8 mouse cellular contexts compared by ENCODE assay signal in the genomic region with DNA sequence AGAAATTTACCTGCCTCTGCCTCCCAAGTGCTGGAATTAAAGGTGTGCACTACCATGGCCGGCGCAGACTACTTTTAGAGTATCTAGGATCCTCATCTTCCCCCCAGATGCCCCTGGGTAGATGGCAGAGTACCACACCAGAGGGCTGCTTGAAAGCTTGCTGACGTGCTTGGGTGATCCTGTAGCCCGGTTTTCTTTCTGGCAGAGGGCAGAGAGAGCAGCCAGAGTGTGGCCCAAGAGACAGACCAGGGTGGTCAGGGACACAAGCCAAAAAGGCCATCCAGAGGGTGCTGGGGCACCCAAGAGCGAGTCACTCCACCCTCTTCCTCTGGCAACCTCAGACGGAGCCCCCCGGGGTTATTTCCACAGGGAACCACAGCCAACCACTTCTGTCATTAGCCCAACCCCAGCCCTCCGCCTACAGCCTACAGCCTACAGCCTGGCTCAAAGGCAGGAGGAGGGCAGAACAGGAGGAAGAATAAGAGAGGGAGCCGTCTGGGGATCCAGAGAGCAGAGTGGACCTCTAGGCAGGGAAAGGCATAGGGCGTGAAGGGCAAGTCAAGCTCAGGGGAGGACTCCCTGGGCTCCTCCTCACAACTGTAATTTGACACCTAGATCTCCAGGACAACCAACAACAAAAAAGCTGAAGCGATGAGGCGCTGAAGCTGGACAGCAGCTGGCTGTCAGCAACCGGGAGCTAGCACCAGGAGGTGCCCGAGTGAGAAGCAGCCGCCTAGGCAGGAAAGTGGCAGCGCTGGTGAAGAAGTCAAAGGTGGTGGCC. TPM values are rescaled to one million over a fixed set of nuclear protein-coding genes. Genes with fewer than 3 reads are reported as not detected.
DNase-seq lines count a peak whose midpoint lies in the region; ATAC-seq and TF ChIP-seq lines count a peak whose summit lies in the region.

A gene (plus strand): TSS at position 481 of the 781 bp plus-strand sequence.

- no peak within 1 kb of the TSS for H3K9ac ChIP-seq in lung, postnatal 0 days (replicated peaks; ENCODE audit: low read depth)

- WGBS in kidney, adult 2 months, result 22% methylated on average over 16 of the region's 16 CpGs
- WGBS in lung, postnatal 0 days, result 30% methylated on average over 16 of the region's 16 CpGs

- peak; percentile 73 for ATAC-seq in lung, postnatal 0 days

- H3K79me3 ChIP-seq in C2C12 (ENCODE audit: low read depth), result no peaks in the 10 kb centered on the region

- H3K9me3 ChIP-seq in lung, postnatal 0 days (ENCODE audit: low read length), result no peaks in the 10 kb centered on the region

- no peak within 1 kb of the TSS for H3K4me3 ChIP-seq in C2C12 (ENCODE audit: insufficient read depth, poor library complexity, severe bottlenecking)
- H3K4me3 ChIP-seq in kidney, adult 2 months (ENCODE audit: insufficient read depth, low read depth, low read length), result peak within 1 kb of the TSS; percentile 57
- H3K4me3 ChIP-seq in lung, postnatal 0 days (ENCODE audit: low read depth, low read length), result peak within 1 kb of the TSS; percentile 14

- no peaks in the 10 kb centered on the region for H3K79me2 ChIP-seq in C2C12 (ENCODE audit: control insufficient read depth, insufficient read depth)

- H3K36me3 ChIP-seq in C2C12 (ENCODE audit: control insufficient read depth, insufficient read depth), result no peaks in the 10 kb centered on the region
- H3K36me3 ChIP-seq in kidney, adult 2 months (ENCODE audit: control insufficient read depth, insufficient read depth, low read length), result no peaks in the 10 kb centered on the region
- peaks cover 4% of the 10 kb centered on the region; the same call in 1 of the 2 replicates for H3K36me3 ChIP-seq in lung, postnatal 0 days (ENCODE audit: insufficient read depth, low read length)

- no peaks in the 10 kb centered on the region for H3K27me3 ChIP-seq in C2C12 (ENCODE audit: control insufficient read depth, insufficient read depth, insufficient read length)
- no peaks in the 10 kb centered on the region for H3K27me3 ChIP-seq in kidney, adult 2 months (replicated peaks; ENCODE audit: control insufficient read depth, insufficient read depth, low read length)
- no peaks in the 10 kb centered on the region for H3K27me3 ChIP-seq in lung, postnatal 0 days (replicated peaks; ENCODE audit: insufficient read depth, low read length)

- H3ac ChIP-seq in C2C12 (ENCODE audit: control insufficient read depth, insufficient read length, low read depth), result peak within 1 kb of the TSS; percentile 22

- peak; percentile 67 for TF ChIP-seq POLR2A in kidney, adult 2 months (IDR thresholded peaks at IDR 0.05; ENCODE audit: low read depth, low read length)

- H3K27ac ChIP-seq in kidney, adult 2 months (ENCODE audit: insufficient read depth, low read depth, low read length), result peak within 1 kb of the TSS; percentile 98
- H3K27ac ChIP-seq in lung, postnatal 0 days (ENCODE audit: low read length), result peak within 1 kb of the TSS; percentile 70

- peak within 1 kb of the TSS; percentile 12 for H3K4me2 ChIP-seq in lung, postnatal 0 days (replicated peaks; ENCODE audit: low read depth, low read length)

- peaks cover 37% of the 10 kb centered on the region for H3K4me1 ChIP-seq in kidney, adult 2 months (ENCODE audit: control insufficient read depth, insufficient read depth, low read length)
- peaks cover 37% of the 10 kb centered on the region for H3K4me1 ChIP-seq in lung, postnatal 0 days (ENCODE audit: insufficient read depth, low read depth, low read length)

- DNase-seq in adipocyte (ENCODE audit: low spot score), result peak; percentile 94
- DNase-seq in heart, adult 18-20 months, result peak; percentile 67 to 87
- peak; percentile 92 for DNase-seq in kidney, adult 2 months
- peak; percentile 94 for DNase-seq in lung, postnatal 0 days (ENCODE audit: low spot score)
- peak; percentile 43 to 48 for DNase-seq in spleen, postnatal 36 days (ENCODE audit: low spot score in 2 of 2)
- DNase-seq in layer of hippocampus, postnatal 14 days (ENCODE audit: low spot score in 2 of 2), result no peak
- no peak for DNase-seq in B cell, adult 2 months

- TF ChIP-seq EP300 in lung, postnatal 0 days (IDR thresholded peaks at IDR 0.05), result no peak

- no peak for TF ChIP-seq CTCF in C2C12 (IDR thresholded peaks at IDR 0.05; ENCODE audit: control insufficient read depth, insufficient read depth, insufficient read length)
- no peak for TF ChIP-seq CTCF in kidney, adult 2 months (conservative IDR thresholded peaks at IDR 0.05; ENCODE audit: insufficient read depth, insufficient read length, low read depth, low read length)
- TF ChIP-seq CTCF in lung, postnatal 0 days (IDR thresholded peaks at IDR 0.05), result peak; percentile 31

TF ChIP-seq in C2C12, 6 proteins besides CTCF, POLR2A, EP300 and RAD21:
- no peak for TF ChIP-seq MYOG (IDR thresholded peaks at IDR 0.05; ENCODE audit: control insufficient read depth, extremely low read depth, insufficient read length)
- TF ChIP-seq MAX (IDR thresholded peaks at IDR 0.05), result no peak
- TF ChIP-seq USF1 (IDR thresholded peaks at IDR 0.05; ENCODE audit: low read depth), result no peak
- no peak for TF ChIP-seq CEBPB (IDR thresholded peaks at IDR 0.05; ENCODE audit: low read depth)
- TF ChIP-seq FOSL1 (IDR thresholded peaks at IDR 0.05; ENCODE audit: insufficient read depth, low read length, poor library complexity, severe bottlenecking), result no peak
- peak; percentile 78 for TF ChIP-seq MYOD1 (IDR thresholded peaks at IDR 0.05; ENCODE audit: control insufficient read depth, insufficient read length, low read depth)

RNA-seq across cellular contexts. Expression of the gene that starts here (rescaled TPM):
- 0.53 TPM for polyA plus RNA-seq in C2C12 (2012; fragmentation: generic; extraction: Trizol)
- total RNA-seq in heart, adult 18-20 months (2021), result 1 to 10 TPM; 8.2 to 8.8 TPM
- 26.1 and 26.7 TPM in 2 replicates for polyA plus RNA-seq in kidney, adult 2 months (2012; rRNA removed)
- 25.8 and 27.6 TPM in 2 replicates for polyA plus RNA-seq in lung, postnatal 0 days (2015; fragmentation: Nextera tagmentation; extraction: Ambion mirVana)
- total RNA-seq in layer of hippocampus, postnatal 14 days (2021), result 1 to 10 TPM in 1 of 2 experiments, under 1 TPM in 1; 0.67 to 2.0 TPM

Comparison
In these comparisons a context has a peak if more than half of its experiments do, and no peak if none do; other contexts are left out.
1. RNA of the gene that starts here (polyA plus RNA-seq): 26.1 to 26.7 TPM in kidney, adult 2 months and 25.8 to 27.6 TPM in lung, postnatal 0 days; 0.53 TPM in C2C12 (single experiment); every median in the first group is over 10 times any median in the second.
2. DNase-seq: peak in adipocyte (single experiment), heart, adult 18-20 months (2 of 2), kidney, adult 2 months (single experiment), lung, postnatal 0 days (single experiment) and spleen, postnatal 36 days (2 of 2); none in layer of hippocampus, postnatal 14 days (0 of 2) and B cell, adult 2 months (0 of 2).